Mouse (Mus musculus) frontal cortex, postnatal 14 days (tissue): ENCODE data around the gene Gbp2b.
A peak's percentile ranks its signal among the peaks of the same experiment; 100 is the strongest.
"Not testable (repeated sequence)": the region's sequence is repeated elsewhere in the genome, so short reads cannot be mapped to it uniquely, and the experiment has no call there.

Experiments
- DNase-seq, 2 experiments: peaks; one replicate each; pipeline ENCODE4 v3.0.0; 2022; ENCODE audit warnings: low spot score in 2 of 2

Gene Gbp2b

DNA sequence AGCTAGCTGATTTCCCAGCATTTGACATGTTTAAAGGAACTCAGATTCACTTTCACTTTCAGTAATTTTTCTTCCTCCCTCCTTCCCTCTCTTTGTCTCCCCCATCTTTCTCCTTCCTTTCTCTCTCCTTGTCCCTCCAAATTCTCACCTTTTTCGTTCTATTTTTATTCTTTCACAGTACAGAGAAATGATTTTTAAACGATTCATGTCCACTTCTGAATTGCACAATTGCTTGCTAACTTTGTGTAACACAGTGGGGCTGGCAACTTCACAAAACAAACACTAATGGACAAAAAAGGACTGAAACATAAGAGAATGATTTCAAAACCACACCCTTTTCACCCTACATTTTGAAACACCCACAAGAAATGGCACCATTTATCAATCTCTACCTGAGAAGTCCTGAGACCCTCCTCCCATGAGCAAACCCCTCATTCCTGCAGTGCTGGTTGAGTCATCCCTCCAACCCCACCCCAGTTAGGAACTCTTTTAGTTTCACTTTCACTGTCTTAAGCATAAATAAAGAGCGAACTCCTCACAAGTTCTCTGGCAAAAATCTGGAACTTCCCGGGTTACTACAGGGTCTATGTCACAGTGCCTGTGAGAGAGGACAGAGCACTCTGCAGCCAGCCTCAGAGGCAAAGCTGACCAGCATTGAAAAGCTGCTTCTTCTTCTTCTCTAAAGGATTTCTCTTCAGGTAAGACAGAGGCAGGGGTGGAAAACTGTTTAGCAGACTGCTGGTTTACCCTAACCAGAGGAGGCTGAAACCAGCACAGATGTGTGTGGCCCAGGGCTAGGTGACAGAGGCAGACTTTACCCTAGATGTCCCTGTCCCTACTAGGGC, 25.7 kb downstream of the Gbp2b start, which contains the start of gene Gbp2:
Gene Gbp2 (plus strand): TSS at position 492 of the 845 bp plus-strand sequence.
- no peak for DNase-seq

DNA sequence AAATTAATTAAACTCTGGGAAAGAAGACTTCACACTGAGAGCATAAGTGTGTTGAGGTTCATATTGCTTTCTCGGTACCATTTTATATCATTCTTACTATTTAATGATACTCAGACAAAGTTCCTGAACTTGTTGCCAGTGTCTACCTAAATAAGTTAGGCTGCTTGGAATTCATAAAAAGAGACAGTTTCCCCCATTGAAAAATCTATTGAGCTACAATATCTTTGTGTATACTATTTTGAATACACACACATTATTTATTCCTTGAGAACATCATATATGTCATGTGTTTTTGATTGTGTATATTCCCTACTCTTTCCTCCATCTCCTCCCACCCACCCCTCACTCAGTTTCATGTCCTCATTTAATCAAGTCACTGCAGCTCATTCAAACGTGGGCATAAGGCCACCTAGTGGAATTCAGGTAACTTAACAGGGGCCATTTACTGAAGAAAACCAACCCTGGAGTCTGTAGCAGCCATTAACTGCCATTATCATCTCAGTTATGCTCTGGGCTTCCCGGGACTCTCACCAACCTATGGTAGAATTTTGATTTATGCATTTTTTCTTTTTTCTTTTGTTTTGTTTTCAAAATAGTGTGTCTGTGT, 26.4 kb downstream of the Gbp2b start:
- DNase-seq = no peak

DNA sequence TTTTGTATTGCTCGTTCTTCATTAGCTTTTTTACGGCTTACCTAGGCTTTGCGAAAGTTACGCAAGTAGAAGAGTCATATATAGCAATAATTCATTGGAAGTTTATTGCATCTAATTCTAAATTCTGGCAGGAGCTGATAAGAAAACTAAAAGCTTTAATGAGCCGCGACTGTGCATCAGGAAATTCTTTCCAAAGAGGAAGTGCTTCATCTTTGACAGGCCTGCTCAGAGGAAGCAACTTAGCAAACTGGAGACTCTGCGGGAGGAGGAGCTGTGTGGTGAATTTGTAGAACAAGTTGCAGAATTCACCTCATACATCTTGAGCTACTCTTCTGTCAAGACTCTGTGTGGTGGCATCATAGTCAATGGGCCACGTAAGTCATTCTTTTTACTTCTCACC, 35.7 kb downstream of the Gbp2b start:
- no peak for DNase-seq

DNA sequence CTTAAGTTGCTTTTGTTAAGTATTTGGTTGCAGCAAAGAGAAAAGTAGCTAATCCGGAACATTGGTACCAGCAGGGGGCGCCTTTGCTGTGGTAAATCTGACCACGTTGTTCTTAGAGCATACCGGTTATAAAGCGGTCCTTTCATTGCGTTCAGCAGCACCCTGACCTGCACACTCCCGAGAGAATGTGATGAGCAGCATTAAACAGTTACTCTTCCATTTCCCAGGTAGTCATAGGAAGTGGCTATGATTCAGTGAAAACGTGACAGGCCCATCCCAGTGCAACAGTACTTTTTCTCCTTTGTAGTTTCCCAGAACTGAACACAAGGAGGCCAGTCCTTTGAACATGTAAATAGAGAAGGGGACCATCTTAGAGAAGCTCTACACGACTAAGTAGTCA, 45.6 kb downstream of the Gbp2b start:
- DNase-seq = peak in 1 of 2 experiments; percentile 22

DNA sequence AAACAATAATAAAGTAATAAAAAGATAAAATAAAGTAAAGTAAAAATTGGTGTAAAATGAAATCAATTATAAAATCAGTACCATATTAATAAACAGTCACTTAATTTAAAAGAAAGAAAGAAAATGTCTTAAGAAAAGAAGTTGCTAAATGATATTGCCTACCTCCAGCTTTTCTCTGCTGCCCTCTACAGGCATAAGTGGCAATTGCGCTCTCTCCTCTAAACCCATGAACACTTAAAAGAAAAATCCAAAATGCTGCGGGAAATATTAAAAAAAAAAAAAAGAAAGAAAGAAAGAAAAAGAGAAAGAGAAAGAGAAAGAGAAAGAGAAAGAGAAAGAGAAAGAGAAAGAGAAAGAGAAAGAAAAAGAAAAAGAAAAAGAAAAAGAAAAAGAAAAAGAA, 51.3 kb downstream of the Gbp2b start:
- peak; percentile 12 to 66 for DNase-seq

DNA sequence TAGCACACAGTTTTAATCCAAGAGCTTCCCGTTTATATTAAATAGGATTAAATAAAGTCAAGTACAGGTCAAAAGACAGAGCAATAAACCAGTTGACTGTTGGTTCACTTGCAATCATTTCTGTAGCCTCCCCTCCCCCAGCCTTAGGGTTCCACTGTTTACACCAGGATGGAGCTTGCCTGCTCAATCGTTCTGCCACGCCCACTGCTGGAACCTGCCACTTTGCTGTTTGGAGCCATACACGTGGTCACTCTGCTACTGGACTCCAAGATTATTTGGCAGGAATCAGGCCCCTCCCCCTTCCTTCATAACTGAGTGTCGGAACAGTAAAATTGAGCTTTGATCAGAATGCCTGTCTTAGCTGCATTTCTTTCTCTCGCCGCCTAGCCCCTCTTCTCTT, 53.2 kb downstream of the Gbp2b start:
- DNase-seq = not testable (repeated sequence)

DNA sequence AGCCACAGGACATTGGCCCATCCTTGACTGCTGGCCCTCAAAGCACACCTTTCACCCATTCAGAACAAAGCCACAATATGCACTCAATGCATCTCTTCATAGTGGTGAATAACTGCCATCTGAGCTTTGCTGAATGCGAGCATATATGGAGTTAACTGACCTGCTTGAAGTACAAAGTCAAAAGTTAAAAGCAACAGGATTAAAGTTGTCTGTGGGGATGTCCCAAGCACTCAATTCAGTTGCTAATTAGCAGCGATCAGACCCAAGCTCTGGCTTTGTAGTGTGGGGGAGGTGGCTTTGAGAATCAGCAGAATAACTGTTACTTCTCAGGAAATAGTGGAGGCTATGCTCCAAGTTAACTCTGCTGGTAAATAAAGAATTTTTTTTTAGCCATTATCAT, 55.6 kb downstream of the Gbp2b start:
- DNase-seq = no peak

DNA sequence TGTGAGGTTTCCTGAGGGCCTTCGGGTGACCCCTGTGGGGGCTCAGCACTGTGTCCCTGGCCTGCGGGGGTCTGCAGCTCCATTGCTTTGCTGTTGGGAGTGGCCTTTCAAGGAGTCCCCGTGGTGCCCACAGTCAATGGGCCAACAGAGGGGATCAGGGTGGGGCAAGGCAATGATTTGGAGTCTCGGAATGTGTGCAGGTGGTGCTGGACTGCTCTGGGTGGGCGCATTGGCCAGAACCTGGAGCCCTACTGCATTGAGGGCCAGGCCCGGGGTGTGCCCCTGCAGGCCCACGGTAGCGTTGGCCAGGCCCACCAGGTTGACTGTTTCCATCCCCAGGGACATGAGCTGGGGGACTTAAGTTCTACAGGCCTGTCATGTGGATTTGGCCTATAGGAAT, 70.1 kb downstream of the Gbp2b start:
- no peak for DNase-seq
